Mouse (Mus musculus) heart, adult 2 months (tissue): ENCODE data around the gene Txnrd1.

Source experiments
- CTCF ChIP-seq: fragments of 200-600 bp; IDR thresholded peaks from 2 replicates; pipeline ENCODE4 v1.8.1; 2022; ENCODE audit warnings: antibody characterized with exemption, mild to moderate bottlenecking, moderate library complexity
- EP300 ChIP-seq: fragments of 200-500 bp; IDR thresholded peaks from 2 replicates; pipeline ENCODE4 v1.6.1; 2011; ENCODE audit warnings: low read depth, low read length, control low read depth; ENCODE audit not compliant: insufficient read depth
- POLR2A ChIP-seq: fragments of 200-500 bp; IDR thresholded peaks from 2 replicates; pipeline ENCODE4 v1.6.1; 2011; ENCODE audit warnings: mild to moderate bottlenecking, low read depth, low read length, control low read depth; ENCODE audit not compliant: insufficient read depth

DNA sequence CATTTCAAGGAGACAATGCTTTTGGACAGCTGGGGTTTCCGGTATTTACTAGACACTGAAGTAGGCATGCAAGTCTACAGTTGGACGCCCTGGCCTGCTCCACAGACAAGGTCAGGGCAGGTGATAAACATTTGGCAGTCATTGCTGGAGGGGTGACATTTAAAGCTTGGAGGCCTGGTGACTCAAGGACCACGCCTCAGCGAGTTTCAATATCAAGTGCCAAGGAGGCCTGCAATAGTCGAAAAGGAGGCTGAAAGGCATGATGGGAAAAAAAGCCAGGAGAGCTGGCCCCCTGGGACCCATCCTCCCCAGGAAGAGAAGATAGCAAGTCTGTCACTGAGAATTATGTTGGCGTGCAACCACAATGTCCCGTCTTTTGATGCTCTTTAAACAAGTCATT lies 26.5 kb upstream of the Txnrd1 start:
- TF ChIP-seq POLR2A (no peak), CTCF (no peak), EP300 (no peak)
